Mouse (Mus musculus): ENCODE measurements around the gene Abhd17a.

Gene Abhd17a

GRCm38 (mm10) chr10:80577195-80578130, 12.7 kb downstream of the Abhd17a start, which contains the start of gene Klf16:
TSS of gene Klf16 (minus strand) at chr10:80577321.
- in situ Hi-C loops (cut with MboI), result loop anchor here (5.0 kb wide), 1 partner anchor 105 kb away; no protein-coding TSS in a partner anchor

- in situ Hi-C loops (cut with MboI), result loop anchor here (5.0 kb wide), 1 partner anchor 106 kb away; no protein-coding TSS in a partner anchor
These were observed 13.6 kb downstream of the Abhd17a start for GRCm38 (mm10) chr10:80576351-80577194.

- in situ Hi-C loops (cut with MboI), result loop anchor here (5.0 kb wide), 1 partner anchor 106 kb away; no protein-coding TSS in a partner anchor
These were observed 14.2 kb downstream of the Abhd17a start for GRCm38 (mm10) chr10:80575925-80576324.

GRCm38 (mm10) chr10:80574896-80575295, 15.2 kb downstream of the Abhd17a start:
- in situ Hi-C loops (cut with MboI), result loop anchor here (5.0 kb wide), 1 partner anchor 107 kb away; no protein-coding TSS in a partner anchor

- in situ Hi-C loops (cut with MboI), result no loop called here
These were observed 16.2 kb downstream of the Abhd17a start for GRCm38 (mm10) chr10:80573944-80574343.

- in situ Hi-C loops (cut with MboI), result no loop called here
These were observed 17.7 kb downstream of the Abhd17a start for GRCm38 (mm10) chr10:80572477-80572876.

GRCm38 (mm10) chr10:80570871-80571836, 19.0 kb downstream of the Abhd17a start:
- in situ Hi-C loops (cut with MboI), result no loop called here

- in situ Hi-C loops (cut with MboI), result no loop called here
These were observed 19.7 kb downstream of the Abhd17a start for GRCm38 (mm10) chr10:80570419-80570818.

GRCm38 (mm10) chr10:80569664-80570066, 20.5 kb downstream of the Abhd17a start:
- in situ Hi-C loops (cut with MboI), result no loop called here

- in situ Hi-C loops (cut with MboI), result no loop called here
These were observed 21.3 kb downstream of the Abhd17a start for GRCm38 (mm10) chr10:80568876-80569275.

GRCm38 (mm10) chr10:80566375-80567092, 23.6 kb downstream of the Abhd17a start:
- in situ Hi-C loops (cut with MboI), result no loop called here

GRCm38 (mm10) chr10:80561116-80561944, 28.8 kb downstream of the Abhd17a start, which contains the start of gene Rexo1:
TSS of gene Rexo1 (minus strand) at chr10:80561560.
- in situ Hi-C loops (cut with MboI), result no loop called here

GRCm38 (mm10) chr10:80560621-80561020, 29.5 kb downstream of the Abhd17a start:
- in situ Hi-C loops (cut with MboI), result no loop called here

GRCm38 (mm10) chr10:80559431-80559830, 30.7 kb downstream of the Abhd17a start:
- in situ Hi-C loops (cut with MboI), result no loop called here

GRCm38 (mm10) chr10:80557346-80557965, 32.7 kb downstream of the Abhd17a start:
- in situ Hi-C loops (cut with MboI), result no loop called here

- in situ Hi-C loops (cut with MboI), result no loop called here
These were observed 36.1 kb downstream of the Abhd17a start for GRCm38 (mm10) chr10:80553997-80554396.

- in situ Hi-C loops (cut with MboI), result no loop called here
These were observed 36.6 kb downstream of the Abhd17a start for GRCm38 (mm10) chr10:80553575-80553974.

GRCm38 (mm10) chr10:80552364-80552763, 37.8 kb downstream of the Abhd17a start:
- in situ Hi-C loops (cut with MboI), result no loop called here

- in situ Hi-C loops (cut with MboI), result no loop called here
These were observed 40.9 kb downstream of the Abhd17a start for GRCm38 (mm10) chr10:80549279-80549678.

Data from mature B cell (primary cell).